Mouse (Mus musculus): ENCODE data around the gene Ddx27. TPM values are rescaled to one million over a fixed set of nuclear protein-coding genes. Genes with fewer than 3 reads are reported as not detected.

Gene Ddx27
- polyA plus RNA-seq, 1 experiment from 2014 or later, result 40.7 TPM

DNA sequence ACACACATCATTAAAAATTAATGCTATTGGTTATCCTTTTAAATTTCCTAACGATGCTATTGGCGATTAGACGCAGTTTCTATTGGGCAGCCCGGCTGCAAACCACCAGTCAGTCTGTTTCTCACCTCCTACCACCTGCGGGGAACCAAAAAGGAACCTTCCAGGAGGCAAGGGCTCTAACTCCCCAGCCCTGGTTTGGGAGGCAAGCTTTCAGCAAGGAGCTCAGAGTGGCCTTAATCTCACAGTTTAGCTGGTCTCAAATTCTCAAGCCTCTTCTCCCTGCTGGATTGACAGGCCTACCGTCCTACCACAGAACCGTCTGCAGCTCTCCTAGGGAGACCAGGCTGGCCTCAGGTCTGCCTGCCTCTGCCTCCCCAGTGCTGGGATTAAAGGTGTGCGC lies 44.5 kb downstream of the Ddx27 start:
- ATAC-seq (replicated peaks), result no peak
- Histone ChIP-seq H3K27ac (no peak overlapping the region), H3K4me1 (peaks cover 22% of the 10 kb centered on the region), H3K4me3 (no peak overlapping the region), H3K4me2 (no peak overlapping the region), H3K27me3 (replicated peaks) (no peaks in the 10 kb centered on the region), H3K9me3 (no peaks in the 10 kb centered on the region), H3K9ac (no peak overlapping the region), H3K36me3 (replicated peaks) (peaks cover 33% of the 10 kb centered on the region)
- WGBS, result 43% methylated on average over 8 of the region's 8 CpGs

DNA sequence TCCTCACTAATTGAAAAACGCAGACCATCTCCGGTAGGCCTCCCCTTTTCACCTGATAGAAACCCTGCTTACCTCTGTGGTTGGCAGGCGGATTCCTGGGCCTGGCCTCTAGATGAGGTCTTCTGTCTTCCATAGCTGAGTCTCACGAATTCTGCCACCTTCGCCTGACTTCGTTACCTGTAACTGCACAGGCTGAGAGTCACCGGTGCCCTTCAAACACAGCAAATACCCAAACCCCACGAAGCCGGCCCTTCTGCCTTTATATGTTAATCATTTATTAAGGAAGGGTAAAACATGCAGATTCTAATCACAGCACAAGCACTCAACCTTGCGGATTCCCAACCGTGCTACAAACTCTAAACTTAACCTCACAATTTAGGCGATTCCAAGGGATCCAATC lies 45.0 kb downstream of the Ddx27 start:
- H3K27ac ChIP-seq, result no peak overlapping the region
- no peaks in the 10 kb centered on the region for H3K9me3 ChIP-seq
- peaks cover 29% of the 10 kb centered on the region for H3K36me3 ChIP-seq (replicated peaks)
- 73% methylated on average over 12 of the region's 12 CpGs for WGBS
- H3K4me3 ChIP-seq, result no peak overlapping the region
- no peaks in the 10 kb centered on the region for H3K27me3 ChIP-seq (replicated peaks)
- no peak for ATAC-seq (replicated peaks)
- no peak overlapping the region for H3K9ac ChIP-seq
- peaks cover 24% of the 10 kb centered on the region for H3K4me1 ChIP-seq
- no peak overlapping the region for H3K4me2 ChIP-seq

DNA sequence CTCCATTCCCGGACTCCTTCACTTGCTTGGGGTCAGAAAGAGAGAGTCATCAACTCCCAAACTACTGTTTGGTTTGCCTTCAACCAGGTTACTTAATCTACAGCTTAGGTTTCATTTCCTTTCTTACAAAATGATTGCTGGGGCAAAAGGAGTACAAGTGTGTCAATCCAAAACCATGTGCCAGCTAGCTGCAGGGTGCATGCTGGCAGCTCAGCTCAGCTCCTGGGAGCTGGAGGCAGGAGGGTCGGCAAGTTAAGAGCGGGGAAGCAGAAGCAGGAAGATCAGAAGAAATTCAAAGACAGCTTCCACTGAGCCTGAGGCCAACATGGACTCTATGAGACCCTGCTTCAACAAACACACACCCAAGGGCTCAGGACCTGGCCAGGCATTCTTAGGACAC lies 45.4 kb downstream of the Ddx27 start:
- H3K4me3 ChIP-seq, result no peak overlapping the region
- no peaks in the 10 kb centered on the region for H3K9me3 ChIP-seq
- H3K9ac ChIP-seq, result no peak overlapping the region
- H3K27me3 ChIP-seq (replicated peaks), result no peaks in the 10 kb centered on the region
- H3K4me2 ChIP-seq, result peak overlapping the region; percentile 14; the same call in 1 of the 2 replicates
- WGBS, result 70% methylated on average over 3 of the region's 3 CpGs
- ATAC-seq (replicated peaks), result no peak
- peaks cover 26% of the 10 kb centered on the region for H3K36me3 ChIP-seq (replicated peaks)
- H3K27ac ChIP-seq, result no peak overlapping the region
- H3K4me1 ChIP-seq, result peaks cover 28% of the 10 kb centered on the region

DNA sequence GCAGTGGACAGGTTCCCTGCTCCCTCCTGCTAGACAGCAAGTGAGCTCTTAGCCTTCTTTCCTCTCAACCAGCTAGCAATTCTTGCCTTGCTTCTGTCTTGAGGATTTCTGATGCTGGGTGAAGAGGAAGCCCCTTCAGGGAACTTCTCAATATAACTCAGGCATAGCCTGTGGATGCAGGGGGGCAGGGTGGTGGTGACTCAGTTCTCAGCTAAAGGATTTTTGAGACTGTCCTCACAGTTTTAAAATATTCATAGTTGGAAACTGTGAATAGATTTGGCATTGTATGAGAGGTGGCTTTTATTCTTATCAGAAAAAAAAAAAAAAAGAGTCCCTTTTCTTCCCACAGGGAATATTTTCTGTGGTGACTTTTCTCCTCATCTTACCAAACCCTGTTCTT lies 45.8 kb downstream of the Ddx27 start:
- Histone ChIP-seq H3K36me3 (replicated peaks) (peaks cover 26% of the 10 kb centered on the region), H3K27ac (no peak overlapping the region), H3K4me3 (no peak overlapping the region), H3K9me3 (no peaks in the 10 kb centered on the region), H3K9ac (no peak overlapping the region), H3K27me3 (replicated peaks) (no peaks in the 10 kb centered on the region), H3K4me2 (peak overlapping the region; percentile 14; the same call in 1 of the 2 replicates), H3K4me1 (peaks cover 32% of the 10 kb centered on the region)
- no peak for ATAC-seq (replicated peaks)

DNA sequence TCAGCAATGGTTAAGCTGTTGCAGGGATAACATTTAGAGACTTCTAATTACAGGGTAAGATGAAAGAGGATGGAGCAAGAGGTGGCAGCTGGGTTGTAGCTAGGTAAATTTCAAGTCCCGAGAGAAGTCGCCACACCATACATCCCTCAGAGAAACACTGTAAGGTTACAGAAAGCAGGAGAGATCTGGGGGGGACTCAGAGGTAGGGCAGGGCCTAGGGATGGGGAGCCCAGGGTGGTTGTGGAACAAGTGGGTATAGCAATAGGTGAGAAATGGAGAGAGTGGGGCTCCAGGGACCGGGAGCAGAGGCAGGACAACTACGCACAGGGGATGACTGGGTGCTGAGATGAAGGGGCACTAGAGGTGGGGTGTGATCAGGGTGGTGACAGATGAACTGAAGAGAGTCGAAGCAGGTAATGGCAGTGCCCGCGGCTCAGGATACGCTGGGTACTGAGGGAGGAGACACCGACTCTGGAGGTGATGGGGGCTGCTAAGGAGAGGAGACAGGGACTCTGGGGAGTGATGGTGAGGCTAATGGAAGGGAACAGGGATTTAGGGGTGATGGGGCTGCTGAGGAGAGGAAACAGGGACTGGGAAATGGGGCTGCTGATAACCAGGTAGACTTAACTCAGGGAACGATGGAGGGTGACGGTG lies 46.5 kb downstream of the Ddx27 start:
- ATAC-seq (replicated peaks), result 0 out of 2 replicates have a peak, but pooled peaks have one; percentile 0
- H3K4me2 ChIP-seq, result peak overlapping the region; percentile 80
- no peaks in the 10 kb centered on the region for H3K9me3 ChIP-seq
- 31% methylated on average over 11 of the region's 11 CpGs for WGBS
- peak overlapping the region; percentile 95 for H3K9ac ChIP-seq
- no peaks in the 10 kb centered on the region for H3K27me3 ChIP-seq (replicated peaks)
- H3K27ac ChIP-seq, result no peak overlapping the region
- H3K4me1 ChIP-seq, result peaks cover 36% of the 10 kb centered on the region
- H3K4me3 ChIP-seq, result peak overlapping the region; percentile 78
- peaks cover 26% of the 10 kb centered on the region for H3K36me3 ChIP-seq (replicated peaks)

DNA sequence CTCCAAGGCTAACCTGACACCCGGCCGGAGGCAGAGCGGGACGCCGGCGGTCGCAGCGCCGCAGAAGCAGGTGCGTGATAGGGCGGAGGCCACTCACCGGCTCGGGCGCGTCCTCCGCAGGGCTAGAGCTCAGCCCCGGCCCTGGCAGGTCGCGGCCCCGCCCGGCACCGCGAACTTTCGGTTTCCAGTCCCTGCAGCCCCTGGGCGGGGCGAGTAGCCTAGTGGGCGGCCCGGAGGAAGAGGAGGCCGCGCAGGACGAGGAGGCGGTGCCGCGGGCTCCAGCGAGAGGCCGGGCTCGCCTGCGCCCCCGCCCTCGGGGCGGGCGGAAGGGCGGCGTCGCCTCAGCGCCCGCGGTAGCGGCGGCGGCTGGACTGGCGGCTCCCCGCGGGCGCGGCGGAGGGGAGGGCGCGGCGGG lies 47.5 kb downstream of the Ddx27 start:
- peak; percentile 86 for ATAC-seq (replicated peaks)
- H3K4me3 ChIP-seq, result peak overlapping the region; percentile 78
- 0% methylated on average over 17 of the region's 60 CpGs for WGBS
- peak overlapping the region; percentile 80 for H3K4me2 ChIP-seq
- H3K9me3 ChIP-seq, result no peaks in the 10 kb centered on the region
- no peaks in the 10 kb centered on the region for H3K27me3 ChIP-seq (replicated peaks)
- H3K36me3 ChIP-seq (replicated peaks), result peaks cover 19% of the 10 kb centered on the region
- peak overlapping the region; percentile 95 for H3K9ac ChIP-seq
- H3K27ac ChIP-seq, result peak overlapping the region; percentile 94
- H3K4me1 ChIP-seq, result peaks cover 39% of the 10 kb centered on the region

GRCm38 (mm10) chr2:167062965-167063880 lies 48.2 kb downstream of the Ddx27 start, which contains the start of gene Znfx1:
Gene Znfx1, minus strand, starts transcription at chr2:167063015.
- Histone ChIP-seq H3K4me2 (peak within 1 kb of the TSS; percentile 80), H3K27ac (peak within 1 kb of the TSS; percentile 94), H3K27me3 (replicated peaks) (no peaks in the 10 kb centered on the region), H3K36me3 (replicated peaks) (peaks cover 15% of the 10 kb centered on the region), H3K9me3 (no peaks in the 10 kb centered on the region), H3K4me3 (peak within 1 kb of the TSS; percentile 78), H3K4me1 (peaks cover 39% of the 10 kb centered on the region), H3K9ac (peak within 1 kb of the TSS; percentile 95)
- ATAC-seq (replicated peaks), result peak; percentile 94
- WGBS, result 1% methylated on average over 55 of the region's 57 CpGs

GRCm38 (mm10) chr2:167063906-167064496 lies 49.0 kb downstream of the Ddx27 start:
- H3K4me2 ChIP-seq, result peak overlapping the region; percentile 61
- no peaks in the 10 kb centered on the region for H3K9me3 ChIP-seq
- H3K9ac ChIP-seq, result peak overlapping the region; percentile 95
- H3K4me1 ChIP-seq, result peaks cover 39% of the 10 kb centered on the region
- no peak for ATAC-seq (replicated peaks)
- peak overlapping the region; percentile 78 for H3K4me3 ChIP-seq
- peak overlapping the region; percentile 94 for H3K27ac ChIP-seq
- under 1% methylated on average over 7 of the region's 7 CpGs for WGBS
- no peaks in the 10 kb centered on the region for H3K27me3 ChIP-seq (replicated peaks)
- peaks cover 15% of the 10 kb centered on the region for H3K36me3 ChIP-seq (replicated peaks)

GRCm38 (mm10) chr2:167064601-167065295 lies 49.8 kb downstream of the Ddx27 start:
- peak overlapping the region; percentile 78 for H3K4me3 ChIP-seq
- no peak for ATAC-seq (replicated peaks)
- no peaks in the 10 kb centered on the region for H3K9me3 ChIP-seq
- H3K9ac ChIP-seq, result peak overlapping the region; percentile 36
- no peak overlapping the region; the same call in 1 of the 2 replicates for H3K27ac ChIP-seq
- H3K4me2 ChIP-seq, result peak overlapping the region; percentile 61
- peaks cover 37% of the 10 kb centered on the region for H3K4me1 ChIP-seq
- WGBS, result 29% methylated on average over 9 of the region's 9 CpGs
- H3K36me3 ChIP-seq (replicated peaks), result peaks cover 15% of the 10 kb centered on the region
- no peaks in the 10 kb centered on the region for H3K27me3 ChIP-seq (replicated peaks)

- Histone ChIP-seq H3K9ac (no peak overlapping the region), H3K9me3 (no peaks in the 10 kb centered on the region), H3K27me3 (replicated peaks) (no peaks in the 10 kb centered on the region), H3K27ac (no peak overlapping the region), H3K4me1 (peaks cover 34% of the 10 kb centered on the region), H3K36me3 (replicated peaks) (peaks cover 15% of the 10 kb centered on the region), H3K4me2 (no peak overlapping the region), H3K4me3 (no peak overlapping the region)
- 65% methylated on average over 1 of the region's 1 CpGs for WGBS
- ATAC-seq (replicated peaks), result no peak
These were observed 51.0 kb downstream of the Ddx27 start for GRCm38 (mm10) chr2:167066031-167066430.

DNA sequence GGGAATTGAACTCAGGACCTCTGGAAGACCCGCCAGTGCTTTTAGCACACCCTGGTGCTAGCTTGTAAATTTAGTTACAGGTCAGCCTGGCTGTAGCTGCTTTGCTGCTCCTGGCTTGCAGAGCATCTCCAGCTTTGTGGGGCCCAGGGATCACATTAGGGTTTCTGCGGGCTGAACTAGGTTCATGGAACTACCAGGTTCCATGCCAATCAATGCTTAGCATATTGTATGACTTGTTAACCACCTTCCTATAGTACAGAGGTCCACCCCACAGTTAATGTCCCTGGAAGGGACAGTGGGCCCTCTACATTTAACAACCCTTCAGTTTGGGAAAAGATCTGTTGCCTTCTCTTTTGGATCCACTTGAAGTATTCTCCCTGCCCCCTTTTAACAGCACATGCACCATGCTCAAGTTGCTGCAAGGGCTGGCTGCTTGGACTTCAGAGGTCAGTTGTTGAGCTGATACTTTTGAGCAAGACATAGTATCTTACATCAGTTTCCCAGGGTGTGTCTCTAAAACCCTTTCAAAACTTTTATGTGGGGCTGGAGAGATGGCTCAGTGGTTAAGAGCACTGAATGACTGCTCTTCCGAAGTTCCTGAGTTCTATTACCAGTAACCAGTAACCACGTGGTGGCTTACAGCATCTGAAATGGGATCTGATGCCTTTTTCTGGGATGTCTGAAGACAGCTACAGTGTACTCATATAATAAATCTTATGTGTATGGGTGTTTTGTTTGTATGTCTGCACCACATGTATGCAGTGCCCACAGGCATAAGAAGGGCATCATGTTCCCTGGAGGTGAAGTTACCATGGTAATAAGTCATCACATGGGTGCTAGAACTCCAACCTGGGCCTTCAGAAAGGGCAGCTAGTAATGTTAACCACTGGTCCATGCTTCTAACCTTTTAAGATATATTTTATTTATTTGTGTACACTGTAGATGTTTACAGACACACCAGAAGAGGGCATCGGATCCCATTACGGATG lies 51.8 kb downstream of the Ddx27 start:
- H3K4me1 ChIP-seq, result peaks cover 29% of the 10 kb centered on the region
- H3K36me3 ChIP-seq (replicated peaks), result peaks cover 15% of the 10 kb centered on the region
- H3K9ac ChIP-seq, result no peak overlapping the region
- no peak overlapping the region for H3K4me2 ChIP-seq
- H3K27me3 ChIP-seq (replicated peaks), result no peaks in the 10 kb centered on the region
- ATAC-seq (replicated peaks), result no peak
- no peak overlapping the region for H3K4me3 ChIP-seq
- no peak overlapping the region for H3K27ac ChIP-seq
- H3K9me3 ChIP-seq, result no peaks in the 10 kb centered on the region
- WGBS, result 40% methylated on average over 6 of the region's 6 CpGs

Measured in midbrain, embryonic 15.5 days (tissue).